Mouse (Mus musculus): ENCODE measurements around the gene Gcc2.
"Not testable (repeated sequence)": the region's sequence is repeated elsewhere in the genome, so short reads cannot be mapped to it uniquely, and the experiment has no call there.

DNA sequence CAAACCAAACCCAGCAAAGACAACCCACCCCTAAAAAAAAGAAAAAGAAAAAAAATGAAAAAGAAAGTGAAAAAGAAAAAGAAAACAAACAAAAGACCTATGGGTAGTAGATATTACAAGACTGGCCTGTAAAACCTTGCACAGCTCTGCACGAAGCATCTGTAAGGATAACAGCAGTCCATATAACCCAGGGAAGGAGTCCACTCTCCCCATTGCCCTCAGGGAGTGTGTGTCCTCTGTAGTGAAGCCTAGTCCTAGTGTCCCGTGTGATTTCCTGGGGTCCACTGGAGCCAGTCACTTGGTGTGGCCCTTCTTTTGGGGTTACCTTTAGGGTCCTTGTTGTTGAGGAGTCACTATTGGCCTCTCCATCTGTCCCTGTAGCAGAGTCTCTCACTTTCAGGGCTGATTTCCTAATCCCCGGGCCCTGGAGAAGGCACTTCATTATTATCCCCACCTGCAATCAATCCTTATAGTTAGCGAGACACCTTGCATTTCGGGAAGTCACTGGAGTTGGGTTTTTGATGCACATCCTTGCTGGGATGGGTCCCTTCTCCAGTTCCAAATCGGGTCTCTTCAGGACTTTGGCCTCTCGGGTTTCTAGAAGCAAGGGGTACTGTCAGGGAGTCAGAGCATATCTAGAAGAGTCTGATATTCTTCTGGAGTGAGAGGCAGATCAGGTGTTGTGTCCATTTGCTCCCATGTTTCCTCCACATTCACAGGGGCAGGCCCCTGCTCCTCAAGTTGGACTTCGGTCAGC lies 16.1 kb upstream of the Gcc2 start:
- not testable (repeated sequence) for TF ChIP-seq CTCF (conservative IDR thresholded peaks at IDR 0.05; ENCODE audit: low read length); POU5F1 (IDR thresholded peaks at IDR 0.05; ENCODE audit: borderline replicate concordance, low read length)
